Mouse (Mus musculus) cerebellum, postnatal 25 days (tissue): ENCODE measurements around the gene Lrig1.
A peak's percentile ranks its signal among the peaks of the same experiment; 100 is the strongest.

Source experiments
- DNase-seq, 2 experiments: peaks; one replicate each; pipeline ENCODE4 v3.0.0; 2021; ENCODE audit warnings: mixed read lengths in 2 of 2

Lrig1 gene

DNA sequence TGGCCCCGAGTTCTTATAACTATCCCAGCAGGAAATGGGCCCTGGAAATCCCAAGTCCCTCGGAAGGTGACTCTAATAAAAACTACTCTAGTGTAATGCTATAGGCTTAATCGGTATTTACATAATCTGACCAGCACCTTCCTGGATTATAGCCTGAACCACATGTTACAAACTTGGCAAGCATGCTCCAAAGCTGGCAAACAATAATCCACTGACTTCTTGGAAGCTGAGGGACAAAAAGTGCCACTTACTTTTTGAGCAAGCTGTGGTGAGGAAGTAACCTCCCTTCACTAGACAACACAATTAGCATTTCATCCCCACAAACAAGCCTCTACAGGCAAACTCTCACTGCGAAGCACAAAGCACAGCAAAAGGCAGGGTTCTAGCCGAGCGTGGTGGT is 30.6 kb downstream of the Lrig1 start:
- no peak for DNase-seq

GRCm38 (mm10) chr6:94668204-94668863 is 31.6 kb downstream of the Lrig1 start:
- DNase-seq: no peak

DNA sequence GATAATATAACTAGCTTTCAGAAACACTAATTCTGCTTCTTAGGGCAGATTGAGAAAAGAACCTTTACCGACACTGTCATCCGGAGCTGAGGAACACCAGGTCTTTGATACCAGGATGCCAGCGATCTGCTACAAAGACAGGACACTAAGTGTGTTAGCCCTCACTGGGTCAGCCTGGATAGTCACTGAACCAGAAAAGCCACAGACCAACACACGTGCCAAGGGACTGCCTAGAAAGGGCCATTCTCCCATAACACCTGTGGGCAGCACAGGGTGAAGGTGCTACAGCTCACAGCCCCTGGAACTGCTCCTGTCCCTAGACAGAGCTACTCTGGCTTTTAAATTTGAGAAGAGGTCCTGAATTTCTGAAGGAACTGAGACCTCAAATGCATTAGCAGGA is 32.8 kb downstream of the Lrig1 start:
- DNase-seq: no peak

- DNase-seq: no peak
Observed at GRCm38 (mm10) chr6:94666432-94667119, 33.4 kb downstream of the Lrig1 start.

DNA sequence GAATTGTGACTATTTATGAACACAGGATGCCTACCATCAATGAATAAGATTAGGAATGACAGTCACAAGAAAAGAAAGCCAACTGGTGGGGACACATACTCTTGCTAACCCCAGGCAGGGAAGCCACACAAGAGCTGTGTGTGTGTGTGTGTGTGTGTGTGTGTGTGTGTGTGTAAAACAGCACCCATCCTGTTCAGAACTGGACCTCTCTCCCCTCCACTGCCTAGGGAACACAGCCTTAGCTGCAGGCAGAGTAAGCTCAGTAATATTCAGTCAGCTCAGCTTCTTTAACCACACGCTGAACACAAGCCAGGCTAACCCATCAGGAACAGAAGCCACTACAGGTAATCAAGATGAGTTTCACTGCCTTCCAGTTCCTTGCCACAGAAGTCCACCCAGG is 34.3 kb downstream of the Lrig1 start:
- no peak for DNase-seq

GRCm38 (mm10) chr6:94665248-94665647 is 34.7 kb downstream of the Lrig1 start:
- no peak for DNase-seq

DNA sequence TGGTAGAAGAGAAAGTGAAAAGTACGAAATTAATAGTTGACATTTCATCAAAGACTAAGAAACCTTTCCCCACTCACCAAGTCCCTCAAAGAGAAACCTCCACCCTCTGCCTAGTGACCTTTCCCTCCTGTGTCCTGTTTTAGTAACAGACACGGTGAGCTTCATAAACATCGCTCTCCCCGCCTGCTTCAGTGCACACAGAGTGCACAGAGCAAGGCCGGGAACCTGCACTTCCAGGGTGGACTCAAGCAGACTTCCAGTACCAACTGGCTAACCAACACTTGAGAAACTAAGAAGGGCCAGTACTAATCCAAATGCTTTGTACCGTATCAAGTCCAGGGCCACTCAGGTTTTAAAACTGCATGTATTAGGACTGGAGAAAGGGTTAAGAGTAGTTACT is 36.0 kb downstream of the Lrig1 start:
- DNase-seq: no peak

DNA sequence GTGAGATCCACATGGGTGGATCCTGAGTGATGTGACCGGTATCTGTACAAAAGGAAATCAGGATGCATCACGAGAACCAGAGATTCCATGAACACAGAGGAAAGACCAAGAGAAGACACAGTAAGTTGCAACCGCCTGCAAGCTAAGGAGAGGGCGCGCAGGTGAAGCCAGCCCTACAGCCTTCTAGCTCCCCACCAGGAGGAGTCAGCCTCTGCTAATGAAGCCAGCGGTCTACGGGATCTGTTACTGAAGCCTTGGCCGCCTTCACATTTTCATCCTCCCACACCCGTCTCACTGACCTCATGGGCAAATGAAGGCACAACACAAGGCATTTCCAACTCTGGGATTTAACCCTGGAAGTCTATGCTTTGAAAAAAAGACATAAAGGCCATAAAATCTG is 38.0 kb downstream of the Lrig1 start:
- DNase-seq: no peak

GRCm38 (mm10) chr6:94661321-94661720 is 38.6 kb downstream of the Lrig1 start:
- no peak for DNase-seq

DNA sequence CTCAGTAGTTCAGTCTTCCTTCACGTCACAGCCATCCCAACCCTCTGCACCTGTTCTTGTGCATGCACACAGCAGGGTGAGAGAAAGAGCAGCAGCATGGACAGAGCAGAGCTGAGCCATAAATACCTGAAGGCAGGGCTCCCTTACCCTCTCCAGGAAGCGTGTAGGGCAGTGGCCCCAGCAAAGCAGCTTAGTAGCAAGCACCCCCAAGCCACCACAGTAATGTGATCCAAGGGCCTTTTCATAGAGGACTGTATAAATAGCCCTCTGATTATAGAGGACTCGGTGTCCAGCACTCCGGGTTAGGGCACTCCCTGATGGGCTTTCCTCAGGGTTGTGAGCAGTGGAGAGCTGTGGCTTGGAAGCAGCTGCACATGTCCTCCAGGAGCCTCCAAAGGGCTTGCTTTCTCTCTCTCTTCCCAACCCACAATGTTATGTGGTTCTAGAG is 40.0 kb downstream of the Lrig1 start:
- DNase-seq: peak in 1 of 2 experiments; percentile 24

DNA sequence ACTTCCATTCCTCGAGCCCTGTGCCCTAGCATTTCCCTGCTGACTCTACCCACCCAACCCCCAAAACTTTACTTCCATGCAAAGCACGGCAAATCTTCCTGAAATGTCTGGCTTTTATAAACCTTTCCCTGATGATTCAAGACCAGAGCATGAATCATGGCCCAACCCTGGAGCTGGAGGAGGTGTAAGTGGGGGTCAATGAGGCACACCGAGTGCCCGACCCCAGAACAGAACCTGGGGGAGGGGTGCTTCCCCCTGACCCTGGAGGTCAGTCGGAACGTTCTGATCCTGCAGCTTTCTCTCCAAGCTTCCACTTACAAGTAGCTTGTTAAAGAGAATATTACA is 41.9 kb downstream of the Lrig1 start:
- no peak for DNase-seq

DNA sequence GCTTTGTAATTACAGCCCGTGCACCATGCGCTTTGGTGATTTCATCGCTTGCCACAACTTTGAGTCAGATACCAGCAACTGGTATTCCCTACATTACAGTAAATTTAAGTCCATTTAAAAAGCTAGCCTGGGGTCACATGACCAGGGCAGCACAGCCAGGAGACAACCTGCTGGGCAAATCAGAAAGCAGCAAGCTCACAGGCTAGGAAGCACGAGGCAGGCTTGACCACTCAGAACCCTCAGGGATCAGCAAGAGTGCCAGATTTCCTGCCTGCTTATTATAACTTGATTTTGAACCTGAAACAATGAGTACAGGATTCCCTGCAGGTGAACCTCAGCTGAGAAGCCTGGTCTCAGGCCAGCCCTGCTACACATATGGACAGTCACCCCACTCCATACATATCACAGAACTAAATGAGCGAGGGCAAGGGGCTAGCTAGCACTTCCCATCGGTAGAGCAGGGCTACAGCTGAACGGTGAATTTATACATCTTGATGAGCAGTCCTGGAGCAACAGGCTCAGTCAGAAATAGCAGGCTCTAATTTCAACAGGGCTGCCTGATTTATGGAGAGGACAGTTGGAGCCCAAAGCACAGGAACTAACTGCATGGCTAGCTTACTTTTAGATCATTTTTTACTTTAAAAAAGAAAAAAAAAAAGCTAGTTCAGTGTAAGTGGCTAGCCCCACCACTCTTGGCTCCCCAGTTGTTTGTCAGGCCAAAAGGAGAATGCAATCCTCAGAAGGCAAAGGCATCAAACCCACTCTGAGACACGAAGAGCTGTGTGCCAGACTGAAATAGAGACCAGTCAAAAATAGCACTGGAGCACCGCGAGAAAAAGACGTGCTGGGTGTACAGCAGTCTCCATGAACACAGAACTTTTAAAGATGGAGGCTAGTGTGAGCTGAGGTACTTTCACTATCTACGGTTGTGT is 42.5 kb downstream of the Lrig1 start:
- no peak for DNase-seq

- no peak for DNase-seq
Observed at GRCm38 (mm10) chr6:94655818-94656478, 44.0 kb downstream of the Lrig1 start.

DNA sequence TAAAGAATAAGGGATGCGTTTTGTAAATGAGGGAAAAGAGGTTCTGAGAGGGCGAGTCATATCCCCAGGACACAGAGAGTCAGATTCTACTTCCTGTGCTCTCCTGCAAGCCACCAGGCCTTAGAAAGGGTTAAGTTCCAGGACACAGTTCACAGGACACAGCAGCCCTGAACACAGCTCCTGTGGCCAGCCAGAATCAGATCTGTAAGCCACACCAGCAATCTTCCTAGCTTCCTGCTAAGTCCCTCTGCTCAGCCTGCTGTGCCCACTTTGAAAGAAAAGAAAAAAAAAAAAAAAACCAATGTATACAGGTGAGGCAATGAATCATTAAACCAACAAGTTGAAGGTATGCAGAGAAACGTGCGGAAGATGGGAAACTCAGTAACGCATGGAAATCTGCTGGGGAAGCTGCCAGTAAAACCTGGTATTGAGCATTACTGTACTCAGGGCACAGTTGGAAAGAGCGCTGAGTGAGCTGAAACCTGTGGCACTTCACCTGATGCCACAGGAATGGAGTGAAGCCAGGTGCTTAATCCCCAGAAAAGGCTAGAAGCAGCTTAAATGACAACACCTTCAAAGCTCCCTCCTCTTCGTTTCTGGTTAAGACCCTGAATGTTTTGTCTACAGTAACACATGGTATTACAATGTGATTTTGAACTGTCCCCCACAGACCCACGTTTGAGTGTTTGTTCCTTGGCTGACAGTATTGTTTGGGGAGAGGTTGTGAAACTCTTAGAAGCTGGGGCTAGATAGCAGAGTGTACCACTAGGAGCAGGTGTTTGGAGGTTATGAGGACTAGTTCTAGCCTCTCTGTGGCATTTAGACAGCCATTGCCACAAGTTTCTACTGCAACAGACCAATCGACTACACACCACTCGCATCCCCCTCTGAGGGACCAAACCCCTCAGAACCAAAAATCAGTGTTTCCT is 46.3 kb downstream of the Lrig1 start:
- peak in 1 of 2 experiments; percentile 42 for DNase-seq

GRCm38 (mm10) chr6:94652659-94653213 is 47.2 kb downstream of the Lrig1 start:
- DNase-seq: no peak

- DNase-seq: no peak
Observed at GRCm38 (mm10) chr6:94651541-94651940, 48.4 kb downstream of the Lrig1 start.

DNA sequence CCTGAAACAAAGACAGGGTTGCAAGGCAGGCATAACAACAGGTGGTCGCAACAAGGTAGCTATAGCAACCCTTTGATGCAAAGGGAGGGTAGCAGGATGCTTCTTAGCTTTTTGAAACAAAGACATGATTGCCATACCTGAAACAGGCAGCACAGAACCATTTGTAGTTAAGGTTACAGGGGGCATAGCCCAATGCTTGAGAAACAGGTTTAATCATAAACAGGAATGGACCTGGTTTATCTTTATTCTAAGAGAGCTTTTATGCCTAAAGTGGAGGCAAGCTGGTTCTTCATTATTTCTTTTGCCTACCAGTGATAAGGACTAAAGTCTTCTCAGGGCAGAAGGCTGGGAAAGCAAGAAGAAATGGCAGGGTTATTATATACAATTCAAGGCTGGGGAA is 50.3 kb downstream of the Lrig1 start:
- DNase-seq: no peak

GRCm38 (mm10) chr6:94648496-94648895 is 51.5 kb downstream of the Lrig1 start:
- DNase-seq: no peak

- DNase-seq: peak; percentile 43 to 63
Observed at GRCm38 (mm10) chr6:94647574-94648430, 52.2 kb downstream of the Lrig1 start.

- no peak for DNase-seq
Observed at GRCm38 (mm10) chr6:94646902-94647301, 53.1 kb downstream of the Lrig1 start.
